Mouse (Mus musculus) MEL (cell line): Measurements from ENCODE around the gene Ckap4. TPM values are rescaled to one million over a fixed set of nuclear protein-coding genes. Genes with fewer than 3 reads are reported as not detected.

Experiments used
- DNase-seq: peaks from one replicate; pipeline ENCODE4 v3.0.0; 2011; ENCODE audit warnings: low read depth, low spot score
- H3K27ac ChIP-seq: 2 replicates; pipeline ENCODE4 v1.5.1; 2012; ENCODE audit warnings: low read depth, mild to moderate bottlenecking, control low read depth, low read length, moderate library complexity; ENCODE audit not compliant: control insufficient read depth
- H3K27me3 ChIP-seq, 2 experiments: fragments of 150-350 bp in 1 of 2; sonication (generic) in 1 of 2; 2 replicates each; pipeline ENCODE4 v1.6.1; 2012; ENCODE audit warnings: low read length in 2 of 2, mild to moderate bottlenecking in 2 of 2, improper control_type of control experiment in 1 of 2, moderate library complexity in 1 of 2; ENCODE audit not compliant: insufficient read depth in 2 of 2, control insufficient read depth in 1 of 2
- H3K36me3 ChIP-seq, 2 experiments: 2 replicates each; pipeline ENCODE4 v1.6.1; 2012 to 2014; ENCODE audit warnings: low read length in 2 of 2, improper control_type of control experiment in 1 of 2, inconsistent platforms in 1 of 2, mild to moderate bottlenecking in 1 of 2; ENCODE audit not compliant: insufficient read depth in 2 of 2, control insufficient read depth in 1 of 2
- H3K4me1 ChIP-seq, 2 experiments: fragments of 150-350 bp in 1 of 2; sonication (generic) in 1 of 2; 2 replicates each; pipeline ENCODE4 v1.6.1; 2012; ENCODE audit warnings: low read length in 2 of 2, improper control_type of control experiment in 1 of 2, mild to moderate bottlenecking in 1 of 2; ENCODE audit not compliant: insufficient read depth in 2 of 2, control insufficient read depth in 1 of 2
- H3K4me3 ChIP-seq, 2 experiments: fragments of 150-350 bp in 1 of 2; sonication (generic) in 1 of 2; 2 replicates each; pipeline ENCODE4 v1.5.1; 2012; ENCODE audit warnings: low read depth in 2 of 2, low read length in 2 of 2, mild to moderate bottlenecking in 2 of 2, moderate library complexity in 2 of 2, control low read depth in 1 of 2, improper control_type of control experiment in 1 of 2; ENCODE audit not compliant: control insufficient read depth in 1 of 2, insufficient read depth in 1 of 2
- H3K79me2 ChIP-seq: 2 replicates; pipeline ENCODE4 v1.6.1; 2012; ENCODE audit warnings: mild to moderate bottlenecking, low read length, moderate library complexity; ENCODE audit not compliant: control insufficient read depth, poor library complexity, insufficient read depth
- H3K9ac ChIP-seq: 2 replicates; pipeline ENCODE4 v1.6.1; 2012; ENCODE audit warnings: low read depth, mild to moderate bottlenecking, control low read depth, low read length, moderate library complexity; ENCODE audit not compliant: control insufficient read depth, poor library complexity, severe bottlenecking
- H3K9me3 ChIP-seq: fragments of 150-350 bp; sonication (generic); replicated peaks from 2 replicates; pipeline ENCODE4 v1.6.1; 2012; ENCODE audit warnings: mild to moderate bottlenecking, low read length, improper control_type of control experiment, moderate library complexity; ENCODE audit not compliant: insufficient read depth
- BHLHE40 ChIP-seq: IDR thresholded peaks from 2 replicates; pipeline ENCODE4 v1.6.1; 2012; ENCODE audit warnings: low read depth, mild to moderate bottlenecking, inconsistent platforms, low read length, improper control_type of control experiment, borderline replicate concordance
- CHD1 ChIP-seq: IDR thresholded peaks from 2 replicates; pipeline ENCODE4 v1.6.1; 2012; ENCODE audit warnings: low read depth, mild to moderate bottlenecking, inconsistent platforms, low read length, improper control_type of control experiment
- CHD2 ChIP-seq: IDR thresholded peaks from 2 replicates; pipeline ENCODE4 v1.6.1; 2011; ENCODE audit warnings: low read length, improper control_type of control experiment
- E2F4 ChIP-seq: IDR thresholded peaks from 2 replicates; pipeline ENCODE4 v1.6.1; 2011; ENCODE audit warnings: low read depth, low read length, improper control_type of control experiment, borderline replicate concordance
- EP300 ChIP-seq, 2 experiments: IDR thresholded peaks; 2 replicates each; pipeline ENCODE4 v1.6.1; 2011; ENCODE audit warnings: improper control_type of control experiment in 2 of 2, low read length in 2 of 2, low read depth in 1 of 2, mild to moderate bottlenecking in 1 of 2
- GABPA ChIP-seq: IDR thresholded peaks from 2 replicates; pipeline ENCODE4 v1.6.1; 2012; ENCODE audit warnings: low read depth, mild to moderate bottlenecking, inconsistent platforms, low read length, improper control_type of control experiment, moderate library complexity
- HCFC1 ChIP-seq: IDR thresholded peaks from 2 replicates; pipeline ENCODE4 v1.6.1; 2012; ENCODE audit warnings: low read depth, mild to moderate bottlenecking, inconsistent platforms, low read length, improper control_type of control experiment, moderate library complexity
- KAT2A ChIP-seq: conservative IDR thresholded peaks from 2 replicates; pipeline ENCODE4 v1.6.1; 2012; ENCODE audit warnings: low read depth, low read length, improper control_type of control experiment, inconsistent platforms
- MAX ChIP-seq: IDR thresholded peaks from 2 replicates; pipeline ENCODE4 v1.6.1; 2011; ENCODE audit warnings: low read length, improper control_type of control experiment
- MAZ ChIP-seq: IDR thresholded peaks from 2 replicates; pipeline ENCODE4 v1.6.1; 2012; ENCODE audit warnings: low read depth, mild to moderate bottlenecking, inconsistent platforms, low read length, improper control_type of control experiment
- MEF2A ChIP-seq: IDR thresholded peaks from 2 replicates; pipeline ENCODE4 v1.6.1; 2014; ENCODE audit warnings: low read depth, mild to moderate bottlenecking, inconsistent platforms, low read length, improper control_type of control experiment; ENCODE audit not compliant: poor library complexity, insufficient replicate concordance, severe bottlenecking; ENCODE audit errors: extremely low read depth
- MXI1 ChIP-seq: IDR thresholded peaks from 2 replicates; pipeline ENCODE4 v1.6.1; 2011; ENCODE audit warnings: mild to moderate bottlenecking, low read depth, low read length, improper control_type of control experiment
- MYB ChIP-seq: IDR thresholded peaks from 2 replicates; pipeline ENCODE4 v1.6.1; 2011; ENCODE audit warnings: mild to moderate bottlenecking, low read depth, low read length, improper control_type of control experiment
- MYC ChIP-seq: IDR thresholded peaks from 2 replicates; pipeline ENCODE4 v1.6.1; 2011; ENCODE audit warnings: low read depth, mild to moderate bottlenecking, low read length, improper control_type of control experiment, moderate library complexity
- NELFE ChIP-seq: IDR thresholded peaks from 2 replicates; pipeline ENCODE4 v1.6.1; 2011; ENCODE audit warnings: low read depth, low read length, improper control_type of control experiment
- NRF1 ChIP-seq: IDR thresholded peaks from 2 replicates; pipeline ENCODE4 v1.6.1; 2014; ENCODE audit warnings: low read depth, mild to moderate bottlenecking, inconsistent platforms, low read length, improper control_type of control experiment, moderate library complexity; ENCODE audit not compliant: poor library complexity, insufficient read depth, severe bottlenecking
- POLR2AphosphoS5 ChIP-seq: IDR thresholded peaks from 2 replicates; pipeline ENCODE4 v1.6.1; 2012; ENCODE audit warnings: low read depth, borderline replicate concordance, mild to moderate bottlenecking, inconsistent platforms, low read length, moderate library complexity, mixed read lengths
- RCOR1 ChIP-seq: IDR thresholded peaks from 2 replicates; pipeline ENCODE4 v1.6.1; 2012; ENCODE audit warnings: low read depth, mild to moderate bottlenecking, inconsistent platforms, low read length, improper control_type of control experiment
- SIN3A ChIP-seq: IDR thresholded peaks from 2 replicates; pipeline ENCODE4 v1.6.1; 2012; ENCODE audit warnings: low read length, improper control_type of control experiment, inconsistent platforms
- TAL1 ChIP-seq: IDR thresholded peaks from 2 replicates; pipeline ENCODE4 v1.6.1; 2012; ENCODE audit warnings: mild to moderate bottlenecking, inconsistent platforms, low read length, moderate library complexity, mixed read lengths
- TBP ChIP-seq: IDR thresholded peaks from 2 replicates; pipeline ENCODE4 v1.8.0; 2011; ENCODE audit warnings: low read depth, low read length, improper control_type of control experiment
- USF2 ChIP-seq, 2 experiments: IDR thresholded peaks; 2 replicates each; pipeline ENCODE4 v1.6.1; 2011 to 2012; ENCODE audit warnings: improper control_type of control experiment in 2 of 2, low read length in 2 of 2, borderline replicate concordance in 1 of 2, inconsistent platforms in 1 of 2, low read depth in 1 of 2, mild to moderate bottlenecking in 1 of 2; ENCODE audit not compliant: insufficient read depth in 1 of 2
- ZNF384 ChIP-seq: IDR thresholded peaks from 2 replicates; pipeline ENCODE4 v1.6.1; 2012; ENCODE audit warnings: low read depth, mild to moderate bottlenecking, inconsistent platforms, low read length, improper control_type of control experiment
- polyA plus RNA-seq, 2 experiments: library from polyadenylated mRNA; stranded (reverse) in 1 of 2; unstranded in 1 of 2; fragments of >175 nt in 1 of 2; fragments of >200 nt in 1 of 2; gene quantifications; 2 replicates each; pipeline versions ENCODE4 v1.2.1 to v1.2.4; 2012; ENCODE audit warnings: low replicate concordance in 2 of 2, low read depth in 1 of 2; ENCODE audit not compliant: insufficient read length in 2 of 2, insufficient read depth in 1 of 2, missing spikeins in 1 of 2
- total RNA-seq: library from RNA; depleted of rRNA; stranded (reverse); fragments of 300-350 nt; gene quantifications from 2 replicates; pipeline ENCODE4 v1.2.3, GENCODE M21; 2012

Ckap4 gene
- total and polyA plus RNA-seq, 3 experiments = 1.0 to 5.2 TPM; not detected in 1

- H3K27me3 ChIP-seq = no peaks in the 10 kb centered on the region
- no peak overlapping the region for H3K4me3 ChIP-seq
- TF ChIP-seq MAZ (no peak), KAT2A (no peak), CHD1 (no peak), TBP (no peak), ZNF384 (no peak), USF2 (IDR thresholded peaks at IDR 0.05; ENCODE audit: borderline replicate concordance in 1 of 2, insufficient read depth in 1 of 2, low read depth in 1 of 2, low read length in 2 of 2) (no peak), MYB (no peak), E2F4 (no peak), MXI1 (no peak)
- H3K79me2 ChIP-seq = no peaks in the 10 kb centered on the region
- H3K4me1 ChIP-seq = peaks cover 1 to 11% of the 10 kb centered on the region in 2 experiments; a peak in 2 of 4 replicates
- DNase-seq = no peak
- peaks cover 0 to 2% of the 10 kb centered on the region in 2 experiments; a peak in 1 of 4 replicates for H3K36me3 ChIP-seq
- H3K9ac ChIP-seq = no peak overlapping the region
- H3K27ac ChIP-seq = no peak overlapping the region
- no peaks in the 10 kb centered on the region for H3K9me3 ChIP-seq
Measured at GRCm38 (mm10) chr10:84562121-84562520, 28.3 kb upstream of the Ckap4 start.

GRCm38 (mm10) chr10:84559986-84560385, 26.1 kb upstream of the Ckap4 start:
- Histone ChIP-seq H3K79me2 (no peaks in the 10 kb centered on the region), H3K4me3 (no peak overlapping the region), H3K4me1 (peaks cover 0 to 11% of the 10 kb centered on the region in 2 experiments; a peak in 3 of 4 replicates)
- DNase-seq = no peak
- TF ChIP-seq SIN3A (no peak), ZNF384 (no peak), MYC (no peak), RCOR1 (no peak), CHD2 (no peak), MAX (no peak), EP300 (IDR thresholded peaks at IDR 0.05; ENCODE audit: low read depth in 1 of 2, low read length in 2 of 2) (no peak), NRF1 (no peak), BHLHE40 (no peak), POLR2AphosphoS5 (no peak), NELFE (no peak), MEF2A (no peak), MXI1 (no peak), GABPA (no peak), TAL1 (no peak), HCFC1 (no peak)
- TF ChIP-seq, all 39 proteins: peak for 0
- H3K36me3 ChIP-seq = peaks cover 0 to 2% of the 10 kb centered on the region in 2 experiments; a peak in 1 of 4 replicates
- no peak overlapping the region for H3K9ac ChIP-seq
- no peaks in the 10 kb centered on the region for H3K27me3 ChIP-seq
- no peak overlapping the region for H3K27ac ChIP-seq
- H3K9me3 ChIP-seq = no peaks in the 10 kb centered on the region
